Mouse (Mus musculus) myocyte (in vitro differentiated cells): ENCODE measurements around the gene Parvg. TPM values are rescaled to one million over a fixed set of nuclear protein-coding genes. Genes with fewer than 3 reads are reported as not detected.

ENCODE experiments used
- H3K27me3 ChIP-seq: one replicate; pipeline ENCODE4 v1.6.1; 2011; ENCODE audit not compliant: control insufficient read depth, insufficient read depth, insufficient read length
- H3K36me3 ChIP-seq: one replicate; pipeline ENCODE4 v1.6.1; 2011; ENCODE audit not compliant: control insufficient read depth, insufficient read depth
- H3K4me2 ChIP-seq: one replicate; pipeline ENCODE4 v1.6.1; 2011; ENCODE audit warnings: low read depth, control low read depth
- H3K4me3 ChIP-seq: one replicate; pipeline ENCODE4 v1.5.1; 2011; ENCODE audit warnings: mild to moderate bottlenecking, control low read depth, moderate library complexity
- H3K79me2 ChIP-seq: one replicate; pipeline ENCODE4 v1.6.1; 2011; ENCODE audit not compliant: control insufficient read depth, insufficient read depth
- H3ac ChIP-seq: one replicate; pipeline ENCODE4 v1.6.1; 2011; ENCODE audit not compliant: control insufficient read depth, insufficient read length
- CEBPB ChIP-seq: IDR thresholded peaks from 2 replicates; pipeline ENCODE4 v1.6.1; 2011; ENCODE audit warnings: mild to moderate bottlenecking, moderate library complexity; ENCODE audit not compliant: poor library complexity, insufficient read depth, severe bottlenecking
- E2F4 ChIP-seq: IDR thresholded peaks from one replicate; pipeline ENCODE4 v1.6.1; 2011; ENCODE audit warnings: mild to moderate bottlenecking, control low read depth, moderate library complexity; ENCODE audit not compliant: insufficient read depth
- MAX ChIP-seq: IDR thresholded peaks from one replicate; pipeline ENCODE4 v1.6.1; 2011; ENCODE audit warnings: low read depth, mild to moderate bottlenecking, control low read depth
- MYOD1 ChIP-seq, 3 experiments: IDR thresholded peaks; one replicate each; pipeline ENCODE4 v1.6.1; 2011; ENCODE audit warnings: control low read depth in 2 of 3, low read depth in 2 of 3, mild to moderate bottlenecking in 2 of 3, moderate library complexity in 1 of 3; ENCODE audit not compliant: insufficient read length in 2 of 3, control insufficient read depth in 1 of 3
- MYOG ChIP-seq, 3 experiments: IDR thresholded peaks; one replicate each; pipeline ENCODE4 v1.6.1; 2011; ENCODE audit warnings: control low read depth in 2 of 3, low read depth in 2 of 3, mild to moderate bottlenecking in 2 of 3; ENCODE audit not compliant: insufficient read length in 2 of 3, control insufficient read depth in 1 of 3, insufficient read depth in 1 of 3
- POLR2A ChIP-seq: IDR thresholded peaks from one replicate; pipeline ENCODE4 v1.6.1; 2011; ENCODE audit warnings: low read depth, mild to moderate bottlenecking, control low read depth, moderate library complexity; ENCODE audit not compliant: insufficient read length
- POLR2AphosphoS2 ChIP-seq: IDR thresholded peaks from one replicate; pipeline ENCODE4 v1.6.1; 2011; ENCODE audit warnings: low read depth, control low read depth; ENCODE audit not compliant: insufficient read length
- REST ChIP-seq: IDR thresholded peaks from one replicate; pipeline ENCODE4 v1.6.1; 2011; ENCODE audit warnings: mild to moderate bottlenecking, control low read depth, moderate library complexity; ENCODE audit not compliant: insufficient read depth, insufficient read length
- SRF ChIP-seq: IDR thresholded peaks from one replicate; pipeline ENCODE4 v1.6.1; 2011; ENCODE audit warnings: low read depth; ENCODE audit not compliant: control insufficient read depth, insufficient read length
- TCF12 ChIP-seq: IDR thresholded peaks from one replicate; pipeline ENCODE4 v1.6.1; 2011; ENCODE audit warnings: mild to moderate bottlenecking, control low read depth; ENCODE audit not compliant: poor library complexity, insufficient read depth, severe bottlenecking
- TCF3 ChIP-seq: IDR thresholded peaks from one replicate; pipeline ENCODE4 v1.6.1; 2011; ENCODE audit warnings: low read depth, control low read depth; ENCODE audit not compliant: insufficient read length
- USF1 ChIP-seq: IDR thresholded peaks from one replicate; pipeline ENCODE4 v1.6.1; 2011; ENCODE audit warnings: low read depth, mild to moderate bottlenecking, control low read depth, moderate library complexity
- polyA plus RNA-seq: library from polyadenylated mRNA; unstranded; fragments of >200 nt; fragmentation: generic; extraction: Trizol; gene quantifications from one replicate; pipeline ENCODE4 v1.2.1, GENCODE M21; 2012; ENCODE audit warnings: missing spikeins

Gene Parvg
- polyA plus RNA-seq, 1 experiment, result 0.95 TPM

DNA sequence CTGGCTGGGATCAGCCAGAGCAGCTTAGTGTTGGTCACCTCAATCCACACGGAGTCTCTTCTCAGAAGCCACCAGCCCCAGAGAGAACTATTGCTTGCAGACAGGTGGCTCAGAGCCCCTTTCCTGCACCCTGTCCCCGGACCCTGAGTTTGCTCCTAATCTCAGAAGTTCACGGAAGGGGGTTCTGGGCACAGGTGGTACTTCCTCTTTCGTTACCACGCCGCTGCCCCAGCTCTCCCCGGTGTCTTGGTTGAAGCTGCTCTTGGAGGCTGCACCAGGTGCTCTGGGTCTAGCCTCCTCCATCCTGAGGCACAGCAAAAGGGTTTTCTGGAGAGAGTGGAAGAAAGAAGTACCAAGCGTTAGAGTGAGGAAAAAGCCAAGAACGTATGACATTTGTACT, 60.2 kb downstream of the Parvg start:
- Histone ChIP-seq H3K27me3 (no peaks in the 10 kb centered on the region), H3ac (no peak overlapping the region), H3K36me3 (no peaks in the 10 kb centered on the region), H3K4me2 (no peak overlapping the region), H3K79me2 (no peaks in the 10 kb centered on the region), H3K4me3 (no peak overlapping the region)
- TF ChIP-seq POLR2AphosphoS2, result no peak
- no peak for TF ChIP-seq E2F4
- TF ChIP-seq SRF, result no peak
- no peak for TF ChIP-seq USF1

GRCm38 (mm10) chr15:84385995-84386565, 62.3 kb downstream of the Parvg start:
- no peaks in the 10 kb centered on the region for H3K36me3 ChIP-seq
- TF ChIP-seq SRF, result no peak
- no peak for TF ChIP-seq MAX
- no peak for TF ChIP-seq MYOG (IDR thresholded peaks at IDR 0.05; ENCODE audit: control insufficient read depth in 1 of 3, insufficient read depth in 1 of 3, insufficient read length in 2 of 3, low read depth in 2 of 3)
- TF ChIP-seq REST, result no peak
- TF ChIP-seq CEBPB, result no peak
- TF ChIP-seq POLR2A, result no peak
- no peak for TF ChIP-seq MYOD1 (IDR thresholded peaks at IDR 0.05; ENCODE audit: control insufficient read depth in 1 of 3, insufficient read length in 2 of 3, low read depth in 2 of 3)
- no peak for TF ChIP-seq USF1
- no peak for TF ChIP-seq POLR2AphosphoS2
- TF ChIP-seq TCF3, result no peak
- no peak for TF ChIP-seq TCF12
- no peak for TF ChIP-seq E2F4
- H3K4me2 ChIP-seq, result no peak overlapping the region
- no peaks in the 10 kb centered on the region for H3K79me2 ChIP-seq
- no peak overlapping the region for H3K4me3 ChIP-seq
- no peak overlapping the region for H3ac ChIP-seq
- no peaks in the 10 kb centered on the region for H3K27me3 ChIP-seq

DNA sequence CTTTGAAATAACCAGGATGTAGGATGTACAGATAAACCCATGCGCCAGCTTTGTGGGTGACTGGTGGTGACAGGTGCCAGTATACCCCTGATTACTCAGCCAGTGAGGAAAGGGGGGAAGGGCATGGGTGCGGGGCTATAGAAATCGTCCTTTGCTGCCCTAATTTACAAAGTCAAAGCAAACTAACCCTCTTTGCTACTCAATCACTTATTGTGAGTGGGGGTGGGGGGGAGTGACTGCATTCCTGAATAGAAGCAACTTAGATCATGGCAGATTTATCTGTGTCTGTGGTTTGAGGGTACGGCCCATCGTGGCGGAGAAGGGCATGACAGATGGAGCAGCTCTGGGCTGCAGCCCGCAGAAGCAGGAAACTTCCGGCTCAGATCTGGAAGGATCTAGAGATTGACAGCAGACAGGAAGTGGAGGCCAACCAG, 64.9 kb downstream of the Parvg start:
- no peak for TF ChIP-seq POLR2AphosphoS2
- TF ChIP-seq MYOD1 (IDR thresholded peaks at IDR 0.05; ENCODE audit: control insufficient read depth in 1 of 3, insufficient read length in 2 of 3, low read depth in 2 of 3), result peak in 2 of 3 experiments; percentile 89 to 91
- no peak for TF ChIP-seq TCF12
- peak in 1 of 3 experiments; percentile 59 for TF ChIP-seq MYOG (IDR thresholded peaks at IDR 0.05; ENCODE audit: control insufficient read depth in 1 of 3, insufficient read depth in 1 of 3, insufficient read length in 2 of 3, low read depth in 2 of 3)
- TF ChIP-seq TCF3, result no peak
- TF ChIP-seq CEBPB, result 0 out of 2 replicates have a peak, but pooled peaks have one; percentile 0
- H3K4me3 ChIP-seq, result no peak overlapping the region
- peak overlapping the region; percentile 26 for H3K4me2 ChIP-seq
- H3K27me3 ChIP-seq, result no peaks in the 10 kb centered on the region
- H3K36me3 ChIP-seq, result no peaks in the 10 kb centered on the region
- H3ac ChIP-seq, result no peak overlapping the region
- no peaks in the 10 kb centered on the region for H3K79me2 ChIP-seq

DNA sequence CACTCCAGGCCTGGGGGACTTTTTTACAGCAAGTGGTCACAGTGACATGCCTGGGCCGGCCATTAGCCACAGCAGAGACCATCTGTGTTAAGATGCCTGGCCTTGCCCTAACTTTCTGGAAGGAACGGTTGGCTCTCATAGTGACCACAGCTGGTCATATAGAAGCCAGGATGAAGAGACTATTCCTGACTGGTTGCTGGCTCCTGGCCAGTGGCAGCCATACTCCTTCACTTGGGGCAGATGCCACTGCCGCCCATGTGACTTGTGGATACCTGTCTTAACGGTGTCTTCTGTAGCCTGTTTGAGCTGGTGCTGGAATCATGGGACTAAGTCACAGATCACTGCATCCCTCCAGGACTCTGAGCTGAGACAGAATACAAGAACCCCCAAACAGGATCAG, 68.3 kb downstream of the Parvg start:
- Histone ChIP-seq H3ac (no peak overlapping the region), H3K36me3 (no peaks in the 10 kb centered on the region), H3K27me3 (no peaks in the 10 kb centered on the region), H3K79me2 (no peaks in the 10 kb centered on the region), H3K4me2 (no peak overlapping the region), H3K4me3 (no peak overlapping the region)
- no peak for TF ChIP-seq USF1
- TF ChIP-seq POLR2AphosphoS2, result no peak
- TF ChIP-seq POLR2A, result no peak
- no peak for TF ChIP-seq MYOG (IDR thresholded peaks at IDR 0.05; ENCODE audit: control insufficient read depth in 1 of 3, insufficient read depth in 1 of 3, insufficient read length in 2 of 3, low read depth in 2 of 3)
- no peak for TF ChIP-seq MAX
- no peak for TF ChIP-seq MYOD1 (IDR thresholded peaks at IDR 0.05; ENCODE audit: control insufficient read depth in 1 of 3, insufficient read length in 2 of 3, low read depth in 2 of 3)
- TF ChIP-seq E2F4, result no peak
- TF ChIP-seq CEBPB, result no peak
- TF ChIP-seq TCF3, result no peak
- TF ChIP-seq TCF12, result no peak
- no peak for TF ChIP-seq SRF

Other genes starting within 250 kb of the Parvg start
- not detected for gene Sult4a1, start 218.3 kb upstream of the Parvg start, polyA plus RNA-seq
- gene Pnpla5, start 200.9 kb upstream of the Parvg start, polyA plus RNA-seq, result not detected
- 0.23 TPM for gene Pnpla3, start 156.2 kb upstream of the Parvg start, polyA plus RNA-seq
- gene Samm50, start 131.8 kb upstream of the Parvg start, polyA plus RNA-seq, result 116 TPM
- gene Parvb, start 92.0 kb upstream of the Parvg start, polyA plus RNA-seq, result 86.2 TPM
- 2.2 TPM for gene Shisal1, start 123.1 kb downstream of the Parvg start, polyA plus RNA-seq
- gene Rtl6, start 233.8 kb downstream of the Parvg start, polyA plus RNA-seq, result 0.02 TPM